ENCODE assay signal across 8 mouse cellular contexts in genomic region chr19:43832425-43833069, GRCm38 (mm10). TPM values are rescaled to one million over a fixed set of nuclear protein-coding genes. Genes with fewer than 3 reads are reported as not detected.
DNase-seq lines count a peak whose midpoint lies in the region; ATAC-seq and TF ChIP-seq lines count a peak whose summit lies in the region.

No protein-coding gene starts in this region.

- no peak overlapping the region for H3K4me2 ChIP-seq in kidney, embryonic 16.5 days (replicated peaks; ENCODE audit: low read depth, low read length)
- H3K4me2 ChIP-seq in midbrain, postnatal 0 days (ENCODE audit: low read depth, low read length, poor library complexity, severe bottlenecking): 0 out of 2 replicates have a peak overlapping the region, but pooled peaks have one; percentile 2

- no peak for ATAC-seq in kidney, embryonic 16.5 days (ENCODE audit: low FRiP score, low TSS enrichment)
- no peak for ATAC-seq in midbrain, postnatal 0 days (ENCODE audit: low FRiP score)

- TF ChIP-seq CTCF in midbrain, postnatal 0 days (IDR thresholded peaks at IDR 0.05): peak; percentile 98

- no peaks in the 10 kb centered on the region for H3K9me3 ChIP-seq in kidney, embryonic 16.5 days (ENCODE audit: low read length)
- no peaks in the 10 kb centered on the region for H3K9me3 ChIP-seq in limb, embryonic 10.5 days (replicated peaks)
- H3K9me3 ChIP-seq in midbrain, postnatal 0 days (ENCODE audit: low read length): no peaks in the 10 kb centered on the region

- H3K36me3 ChIP-seq in kidney, embryonic 16.5 days (ENCODE audit: insufficient read depth, low read length): no peaks in the 10 kb centered on the region
- no peaks in the 10 kb centered on the region for H3K36me3 ChIP-seq in limb, embryonic 10.5 days
- H3K36me3 ChIP-seq in midbrain, postnatal 0 days (ENCODE audit: insufficient read depth, low read length): no peaks in the 10 kb centered on the region

- no peak overlapping the region for H3K9ac ChIP-seq in kidney, embryonic 16.5 days (replicated peaks; ENCODE audit: low read length)
- H3K9ac ChIP-seq in midbrain, postnatal 0 days (replicated peaks; ENCODE audit: low read length, poor library complexity, severe bottlenecking): no peak overlapping the region

- no peak overlapping the region for H3K4me3 ChIP-seq in kidney, embryonic 16.5 days (ENCODE audit: low read length)
- no peak overlapping the region for H3K4me3 ChIP-seq in limb, embryonic 10.5 days
- H3K4me3 ChIP-seq in midbrain, postnatal 0 days (ENCODE audit: low read depth, low read length): no peak overlapping the region

- no peaks in the 10 kb centered on the region for H3K4me1 ChIP-seq in kidney, embryonic 16.5 days (ENCODE audit: insufficient read depth, low read length)
- peaks cover 4% of the 10 kb centered on the region for H3K4me1 ChIP-seq in limb, embryonic 10.5 days
- no peaks in the 10 kb centered on the region for H3K4me1 ChIP-seq in midbrain, postnatal 0 days (ENCODE audit: insufficient read depth, low read length)

- WGBS in kidney, embryonic 16.5 days: 28% methylated on average over 21 of the region's 21 CpGs
- WGBS in limb, embryonic 10.5 days: 35% methylated on average over 21 of the region's 21 CpGs
- WGBS in midbrain, postnatal 0 days: 24% methylated on average over 21 of the region's 21 CpGs

- DNase-seq in kidney, adult 11 months: peak; percentile 43
- peak; percentile 65 for DNase-seq in cerebellum, adult 9-10 months
- DNase-seq in frontal cortex, postnatal 36 days (ENCODE audit: low spot score in 2 of 2): peak; percentile 58 to 77
- peak; percentile 73 for DNase-seq in kidney, adult 18-20 months
- peak; percentile 78 for DNase-seq in limb, embryonic 10.5 days (ENCODE audit: low spot score)
- DNase-seq in midbrain, postnatal 0 days (ENCODE audit: low spot score): peak; percentile 90
- peak; percentile 29 to 39 for DNase-seq in spleen, postnatal 36 days (ENCODE audit: low spot score in 2 of 2)

- no peaks in the 10 kb centered on the region for H3K27me3 ChIP-seq in kidney, embryonic 16.5 days (ENCODE audit: insufficient read depth, low read length)
- H3K27me3 ChIP-seq in limb, embryonic 10.5 days (ENCODE audit: low read depth, poor library complexity, severe bottlenecking): no peaks in the 10 kb centered on the region; the same call in 1 of the 2 replicates
- peaks cover 3% of the 10 kb centered on the region; the same call in 1 of the 2 replicates for H3K27me3 ChIP-seq in midbrain, postnatal 0 days (ENCODE audit: insufficient read depth, low read length)

- no peak overlapping the region for H3K27ac ChIP-seq in kidney, embryonic 16.5 days (ENCODE audit: low read length)
- no peak overlapping the region for H3K27ac ChIP-seq in limb, embryonic 10.5 days
- no peak overlapping the region for H3K27ac ChIP-seq in midbrain, postnatal 0 days (ENCODE audit: low read depth, low read length)

RNA-seq across cellular contexts. Expression of gene Abcc2, which starts 50.6 kb away (rescaled TPM):
- 4.9 and 5.7 TPM in 2 replicates for polyA plus RNA-seq in kidney, embryonic 16.5 days (2015; fragmentation: Nextera tagmentation; extraction: Ambion mirVana)
- polyA plus RNA-seq in limb, embryonic 10.5 days (2016; fragmentation: Nextera tagmentation; extraction: Ambion mirVana): 0.26 TPM in 1 of 2 replicates, not detected in the other
- total RNA-seq in midbrain, postnatal 0 days (2014; rRNA removed): 0.09 and 0.22 TPM in 2 replicates
- 0.07 and 0.11 TPM in 2 replicates for polyA plus RNA-seq in midbrain, postnatal 0 days (2015; fragmentation: Nextera tagmentation; extraction: Ambion mirVana)

Comparison
In these comparisons a context has a peak if more than half of its experiments do, and no peak if none do; other contexts are left out.
1. DNase-seq: peak in every context shown above with its lines; median percentile 90 in midbrain, postnatal 0 days; 78 in limb, embryonic 10.5 days; 73 in kidney, adult 18-20 months; 68 in frontal cortex, postnatal 36 days; 65 in cerebellum, adult 9-10 months; 43 in kidney, adult 11 months; 34 in spleen, postnatal 36 days.